Mouse (Mus musculus): ENCODE results near the gene Afap1.

Gene Afap1

DNA sequence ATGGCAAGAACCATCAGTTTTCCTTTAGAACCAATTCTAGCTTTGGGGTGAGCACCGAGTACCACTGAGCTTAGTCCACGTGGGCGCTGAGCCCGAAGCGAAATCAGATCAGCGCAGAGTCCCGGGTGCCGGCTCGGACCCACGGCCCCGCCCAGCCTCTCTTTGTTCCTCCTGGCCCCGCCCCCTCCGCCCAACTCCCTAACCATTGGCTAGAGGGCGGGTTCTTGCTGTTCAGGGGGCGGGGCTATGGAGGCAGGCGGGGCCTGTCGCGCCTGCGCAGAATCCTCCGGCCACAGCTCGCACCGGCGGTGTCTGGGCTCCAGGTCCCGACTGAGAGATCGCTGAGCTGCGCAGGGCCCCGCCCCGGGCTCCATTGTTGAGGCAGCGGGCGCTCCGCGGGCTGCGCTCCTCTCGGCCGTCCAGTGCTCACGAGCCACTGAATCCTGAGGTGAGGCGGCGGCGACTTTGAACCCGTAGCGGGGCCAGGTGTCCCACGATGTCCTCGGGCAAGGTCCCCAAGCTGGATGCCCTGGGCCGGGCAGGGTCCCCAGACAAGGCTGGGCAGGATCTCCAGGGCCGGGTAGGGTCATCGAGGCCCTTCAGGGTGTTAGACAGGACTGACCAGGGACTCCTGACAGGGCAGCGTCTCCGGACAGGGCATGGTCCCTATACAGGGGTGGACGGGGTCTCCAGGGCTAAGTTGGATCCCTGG is at the start of gene Afap1:
Gene Afap1 (plus strand): TSS at position 227 of the 712 bp plus-strand sequence.
- peak; percentile 85 to 97 for DNase-seq (ENCODE audit: low spot score in 2 of 2)

DNA sequence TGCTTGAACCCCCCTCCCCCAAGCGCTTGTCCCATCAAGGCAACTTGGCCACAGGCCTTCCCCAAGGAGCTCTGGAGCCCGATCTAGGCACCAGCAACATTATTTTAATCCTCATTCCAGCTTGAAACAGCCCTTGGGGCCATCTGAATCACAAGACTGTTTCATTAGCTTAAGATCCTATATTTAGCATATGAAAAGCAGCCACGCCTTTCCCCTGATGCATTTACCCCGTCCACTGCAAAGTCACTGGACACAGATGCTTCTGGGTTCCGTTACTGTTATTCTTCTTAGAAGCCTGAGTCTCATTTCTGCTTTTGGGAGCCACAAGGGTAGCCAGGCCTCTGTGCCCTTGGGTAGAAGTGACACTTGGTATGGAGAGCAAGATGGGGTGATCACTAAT is 41.6 kb upstream of the Afap1 start:
- no peak for DNase-seq (ENCODE audit: low spot score in 2 of 2)

DNA sequence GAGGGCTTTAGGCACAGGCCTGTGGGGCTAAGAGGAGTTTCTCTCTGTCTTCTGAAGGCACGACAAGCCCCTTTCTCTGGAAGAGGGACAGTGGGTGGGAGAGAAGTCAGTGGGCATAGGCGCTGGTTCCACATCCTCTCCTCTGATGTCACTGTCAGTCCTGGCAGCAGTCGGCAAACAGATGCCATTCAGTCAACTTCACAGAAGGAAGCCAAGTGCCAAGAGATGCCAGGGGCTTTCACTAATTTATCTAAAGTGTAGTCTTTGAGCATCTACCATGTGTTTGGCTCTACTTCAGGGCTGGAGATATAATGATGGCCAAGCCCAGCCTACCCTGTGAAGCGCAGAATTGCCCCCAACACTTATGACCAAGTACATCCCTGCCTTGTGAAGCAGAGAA is 39.7 kb upstream of the Afap1 start:
- DNase-seq (ENCODE audit: low spot score in 2 of 2) = no peak

DNA sequence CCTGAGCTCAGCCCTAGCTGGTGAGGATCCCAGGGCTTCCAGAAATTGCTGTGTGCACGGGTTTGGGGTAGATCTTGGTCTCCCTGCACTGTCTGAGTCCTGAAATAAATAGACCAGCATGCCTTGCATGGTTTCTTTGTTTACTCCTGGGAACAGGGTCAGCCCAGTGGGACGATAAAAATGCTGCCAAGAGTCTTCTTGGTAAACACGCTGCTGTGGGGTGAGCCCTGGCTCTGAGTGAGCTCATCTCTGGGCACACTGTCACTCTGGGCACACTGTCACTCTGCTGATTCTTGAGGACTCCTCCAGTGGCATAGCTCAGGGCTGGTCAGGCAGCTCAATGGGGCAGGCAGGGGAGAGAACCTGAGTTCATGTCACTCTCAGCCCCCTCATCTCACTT is 36.9 kb upstream of the Afap1 start:
- DNase-seq (ENCODE audit: low spot score in 2 of 2) = no peak

DNA sequence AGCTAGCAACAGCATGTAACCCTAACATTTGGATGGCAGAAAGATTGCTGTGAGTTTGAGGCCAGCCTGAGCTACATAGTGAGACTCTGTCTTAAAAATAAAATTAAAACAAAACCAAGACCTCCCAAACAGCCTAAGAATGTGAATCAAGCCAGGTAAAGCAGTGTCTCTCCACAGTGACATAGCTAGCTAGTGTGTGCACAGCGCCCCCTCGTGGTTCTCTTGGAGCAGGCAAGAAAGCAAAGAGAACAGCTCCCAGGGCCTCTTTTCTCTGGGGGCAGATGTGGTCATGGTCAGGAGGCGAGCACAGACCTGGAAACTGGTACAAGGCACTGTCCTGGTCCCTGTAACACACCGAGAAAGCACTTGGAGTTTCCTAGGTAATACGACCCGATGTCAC is 35.0 kb upstream of the Afap1 start:
- DNase-seq (ENCODE audit: low spot score in 2 of 2) = peak; percentile 15 to 72

DNA sequence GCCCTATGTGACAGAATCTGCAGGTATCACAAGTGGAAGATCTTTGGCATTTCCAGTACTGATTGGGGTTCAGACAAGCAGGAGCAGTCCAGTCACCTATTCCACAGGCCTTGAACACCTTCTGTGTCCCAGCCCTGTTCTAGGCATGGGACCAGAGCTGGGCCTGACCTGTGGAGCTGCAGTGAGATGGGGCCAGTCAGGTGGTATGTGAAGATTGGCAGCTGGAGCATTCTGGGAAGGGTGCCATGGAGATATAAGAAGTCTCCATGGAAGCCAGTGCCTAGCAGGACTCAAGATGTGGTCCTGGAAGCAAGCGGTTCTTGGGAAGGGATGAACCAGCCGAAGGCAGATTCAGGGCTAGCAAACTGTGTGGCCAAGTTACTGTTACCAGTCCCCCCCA is 31.7 kb upstream of the Afap1 start:
- no peak for DNase-seq (ENCODE audit: low spot score in 2 of 2)

DNA sequence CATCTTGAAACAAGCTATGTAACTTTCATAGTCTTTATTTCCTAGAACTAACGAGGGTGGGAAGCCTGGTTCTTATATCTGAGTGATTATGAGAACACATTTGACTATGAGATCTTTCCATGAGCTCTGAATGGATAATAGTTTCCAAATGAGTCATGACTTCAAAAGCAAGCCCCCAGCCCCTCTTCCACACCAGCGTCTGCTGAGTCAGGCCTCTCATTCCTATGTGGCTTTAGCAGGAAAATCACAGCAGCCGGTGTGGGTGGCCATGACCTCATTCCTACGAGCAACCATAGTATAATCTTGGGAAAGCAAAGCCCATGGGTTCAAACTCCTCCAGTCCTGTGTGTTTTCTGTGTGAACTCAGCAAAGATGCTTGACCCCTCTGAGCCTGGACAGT is 23.1 kb upstream of the Afap1 start:
- no peak for DNase-seq (ENCODE audit: low spot score in 2 of 2)

DNA sequence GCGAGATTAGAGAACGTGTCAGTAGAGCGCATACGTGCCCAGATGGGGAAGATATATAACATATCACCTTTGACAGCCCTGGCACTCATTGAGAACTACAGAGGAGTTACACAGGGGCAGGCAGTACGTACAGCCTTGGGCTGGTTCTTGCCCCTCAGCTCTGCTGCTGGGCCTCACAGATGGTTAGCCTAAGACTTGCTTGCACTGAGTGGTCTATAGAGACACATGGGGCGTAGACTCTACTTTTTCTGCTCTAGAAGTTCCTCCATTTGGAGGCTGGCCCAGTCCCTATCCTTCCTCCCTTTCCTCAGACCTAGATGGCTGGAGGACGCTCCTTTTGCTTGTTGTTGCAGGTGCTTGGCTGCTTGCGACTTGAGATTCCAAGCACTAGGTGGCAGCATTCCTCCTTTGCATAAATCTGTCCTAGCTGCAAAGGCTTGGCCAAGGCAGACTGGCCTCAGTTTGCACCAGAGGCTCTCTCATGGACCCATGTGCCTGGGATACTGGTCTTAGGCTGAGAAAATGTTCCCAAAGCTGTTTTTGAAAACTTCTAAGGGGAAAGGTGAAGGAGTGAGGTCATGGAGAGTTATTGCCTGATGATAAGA is 22.6 kb upstream of the Afap1 start:
- peak; percentile 14 to 60 for DNase-seq (ENCODE audit: low spot score in 2 of 2)

DNA sequence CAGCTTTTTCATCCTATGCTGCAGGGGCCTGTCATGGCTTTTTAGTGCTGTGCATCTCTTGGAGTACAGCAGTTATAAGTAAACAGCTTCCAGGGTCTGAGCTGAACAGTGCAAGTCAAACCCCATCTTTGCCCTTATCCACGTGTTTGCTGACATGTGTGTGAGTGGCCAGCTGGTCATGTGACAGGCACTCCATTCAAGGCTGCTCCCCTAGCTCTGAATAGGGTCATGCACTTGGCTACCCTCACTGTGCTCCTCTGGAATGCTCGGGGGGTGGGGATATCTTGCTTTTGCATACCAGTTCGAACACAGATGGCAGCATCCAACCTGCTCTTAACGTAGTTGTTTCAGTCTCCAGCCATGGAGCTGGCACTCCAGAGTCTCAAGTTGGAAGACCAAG is 19.7 kb upstream of the Afap1 start:
- DNase-seq (ENCODE audit: low spot score in 2 of 2) = no peak

DNA sequence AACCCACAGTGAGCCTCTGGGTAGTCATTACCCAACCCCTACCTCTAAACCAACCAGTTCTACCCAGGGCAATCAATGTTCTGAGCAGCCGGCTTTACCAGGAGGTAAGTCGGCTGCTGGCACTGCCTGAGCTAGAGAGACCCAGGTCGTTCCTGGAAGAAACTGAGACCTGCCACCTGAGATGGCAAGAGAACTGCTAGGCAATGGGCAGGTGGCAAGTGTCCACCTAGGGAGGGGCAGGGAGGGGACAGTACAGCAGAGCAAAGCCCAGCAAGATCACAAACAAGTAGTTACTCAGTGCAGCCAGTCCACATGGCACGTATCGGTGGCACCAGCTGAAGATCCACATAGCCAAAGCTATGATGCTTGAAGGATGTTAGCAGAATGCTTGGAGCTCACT is 16.9 kb upstream of the Afap1 start:
- no peak for DNase-seq (ENCODE audit: low spot score in 2 of 2)

DNA sequence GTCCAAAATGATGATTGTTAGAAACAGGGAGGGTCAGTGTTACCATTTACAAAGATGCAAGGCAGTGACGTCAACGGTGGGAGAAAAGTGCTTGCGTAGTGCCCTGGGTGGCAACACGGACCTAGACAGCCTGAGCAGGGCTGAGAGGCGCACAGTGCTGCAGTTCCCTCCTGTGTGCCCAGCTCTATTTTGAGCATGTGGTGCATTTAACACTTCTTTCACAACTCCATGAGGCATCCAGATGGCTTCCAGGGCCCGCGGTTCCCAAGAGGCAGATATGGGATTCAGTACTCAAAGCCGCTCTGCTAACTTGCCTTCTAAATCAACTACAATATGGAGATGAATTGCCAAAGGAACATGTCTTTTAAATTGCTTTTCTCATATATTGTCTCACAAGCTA is 13.9 kb upstream of the Afap1 start:
- DNase-seq (ENCODE audit: low spot score in 2 of 2) = no peak

DNA sequence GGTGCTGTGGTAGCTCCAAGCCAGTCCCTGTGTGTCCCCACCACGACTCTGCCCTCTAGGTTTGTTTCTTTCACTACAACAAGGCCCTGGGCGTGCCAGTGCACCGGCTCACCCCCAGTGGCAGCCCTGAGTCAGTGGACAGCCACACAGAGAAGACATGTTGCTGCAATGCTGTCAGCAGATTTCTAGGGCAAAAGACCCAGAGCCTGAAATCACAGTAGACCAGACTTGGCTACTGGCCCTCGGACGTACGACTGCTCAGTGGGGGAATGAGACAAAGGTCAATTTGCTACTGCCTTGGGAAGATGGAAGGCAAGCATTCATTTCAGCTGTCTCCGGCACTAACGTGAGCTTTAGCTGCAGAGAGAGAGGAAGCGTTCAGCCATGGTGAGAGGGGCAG is 10.7 kb upstream of the Afap1 start:
- DNase-seq (ENCODE audit: low spot score in 2 of 2) = no peak

DNA sequence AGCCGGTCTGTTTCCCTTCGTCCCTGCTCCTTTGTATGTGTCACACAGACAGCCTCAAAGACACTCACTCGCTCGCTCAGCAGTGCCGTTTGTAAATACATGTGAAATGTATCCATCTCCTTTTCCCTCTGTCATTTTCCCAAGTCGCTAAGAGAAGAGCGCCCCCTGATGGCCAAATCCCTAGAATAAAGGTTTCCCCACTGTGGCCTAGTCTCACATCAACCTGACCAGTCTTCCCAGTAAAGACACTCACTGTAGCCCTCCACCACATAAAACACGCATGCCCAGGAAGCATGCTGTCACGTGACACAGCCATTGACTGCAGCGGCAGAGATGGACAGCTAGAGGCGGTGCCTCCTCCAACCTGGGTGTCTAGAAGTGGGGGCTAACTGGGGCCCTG is 8.9 kb upstream of the Afap1 start:
- peak in 1 of 2 experiments; percentile 44 for DNase-seq (ENCODE audit: low spot score in 2 of 2)

DNA sequence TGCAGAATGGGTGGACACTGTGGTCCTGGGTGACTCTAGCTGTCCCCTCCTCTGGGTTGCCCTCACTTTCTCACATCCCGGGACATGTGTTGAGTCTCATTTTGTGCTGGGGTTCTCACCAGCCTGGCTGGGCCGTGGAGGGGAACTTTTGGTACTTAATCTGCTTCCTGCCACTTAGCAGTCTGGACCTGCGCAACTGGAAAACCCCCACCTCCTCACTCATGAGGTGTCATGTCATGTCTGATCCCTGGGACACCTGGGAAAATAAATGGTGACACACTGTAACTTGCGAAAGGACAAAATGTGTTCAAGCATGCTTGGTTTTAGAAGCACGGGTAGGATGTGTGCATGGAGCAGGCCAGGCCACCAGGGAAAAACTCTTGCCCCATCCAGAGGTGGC is 8.4 kb upstream of the Afap1 start:
- no peak for DNase-seq (ENCODE audit: low spot score in 2 of 2)

DNA sequence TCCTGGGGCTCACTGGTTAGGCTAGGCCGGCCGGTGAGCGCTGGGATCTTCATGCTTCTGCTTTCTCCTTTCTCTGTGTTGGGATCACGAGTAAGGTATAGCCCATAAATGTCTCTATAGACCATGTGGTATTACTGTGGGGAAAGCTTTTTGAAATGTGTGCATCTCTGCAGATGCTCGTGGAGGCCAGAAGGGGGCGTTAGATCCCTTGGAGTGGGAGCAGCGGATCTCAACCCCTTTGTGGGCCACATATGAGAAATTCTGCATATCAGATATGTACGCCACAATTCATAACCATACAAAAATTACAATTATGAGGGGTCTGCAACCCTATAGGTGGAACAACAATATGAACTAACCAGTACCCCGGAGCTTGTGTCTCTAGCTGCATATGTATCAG is 4.2 kb upstream of the Afap1 start:
- DNase-seq (ENCODE audit: low spot score in 2 of 2) = no peak

DNA sequence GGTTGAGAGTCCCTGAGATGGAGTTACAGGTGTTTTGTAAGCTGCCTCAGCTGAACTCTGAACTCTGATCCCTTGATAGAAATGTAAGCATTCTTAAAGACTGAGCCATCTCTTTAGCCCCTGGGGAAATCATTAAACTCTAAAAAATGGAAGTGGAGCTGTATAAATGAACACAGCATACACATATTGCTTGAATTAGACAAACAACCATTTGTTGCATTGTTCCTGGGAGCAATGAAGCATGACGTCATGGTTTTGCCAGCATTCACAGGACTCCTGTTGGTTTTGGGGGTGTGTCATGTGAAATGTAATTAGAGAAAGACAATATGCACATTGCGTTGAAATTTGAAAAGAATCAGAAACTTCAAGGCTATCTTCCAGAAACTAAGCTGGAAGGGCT is 3.5 kb upstream of the Afap1 start:
- no peak for DNase-seq (ENCODE audit: low spot score in 2 of 2)

DNA sequence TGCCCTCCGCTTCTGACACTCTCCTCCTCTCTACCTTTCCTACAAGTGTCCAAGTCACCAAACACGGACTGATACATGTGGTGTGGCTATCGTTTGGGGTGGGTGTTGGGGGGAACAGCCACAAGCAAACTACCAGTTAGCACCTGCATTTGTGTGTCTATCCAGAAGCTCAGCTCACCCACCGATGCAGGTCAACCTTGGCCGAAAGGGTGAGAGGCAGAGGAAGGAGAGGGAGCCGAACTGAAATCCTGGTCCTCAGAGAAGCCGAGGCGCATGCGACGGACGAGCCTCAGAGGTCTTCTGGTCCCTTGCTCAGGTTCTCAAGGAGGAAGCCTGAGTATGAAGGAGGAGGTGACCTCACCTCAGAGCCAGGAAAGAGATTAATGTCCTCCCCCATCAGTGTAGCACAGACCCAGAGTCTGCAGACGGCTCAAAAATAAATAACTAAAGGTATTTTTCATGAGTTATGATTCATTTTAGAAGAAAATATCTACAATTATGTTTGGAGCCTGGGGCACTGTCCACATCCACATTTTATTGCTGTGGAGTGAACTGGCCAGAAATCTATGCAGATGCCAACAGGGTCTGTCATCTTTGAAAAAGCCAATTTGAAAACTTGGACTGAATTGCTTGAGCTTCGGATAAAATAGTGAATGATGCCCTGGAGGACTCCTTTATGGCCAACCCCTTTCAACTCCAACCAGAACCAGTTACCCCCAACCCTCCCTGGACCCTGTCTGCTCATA is 2.0 kb upstream of the Afap1 start:
- no peak for DNase-seq (ENCODE audit: low spot score in 2 of 2)

DNA sequence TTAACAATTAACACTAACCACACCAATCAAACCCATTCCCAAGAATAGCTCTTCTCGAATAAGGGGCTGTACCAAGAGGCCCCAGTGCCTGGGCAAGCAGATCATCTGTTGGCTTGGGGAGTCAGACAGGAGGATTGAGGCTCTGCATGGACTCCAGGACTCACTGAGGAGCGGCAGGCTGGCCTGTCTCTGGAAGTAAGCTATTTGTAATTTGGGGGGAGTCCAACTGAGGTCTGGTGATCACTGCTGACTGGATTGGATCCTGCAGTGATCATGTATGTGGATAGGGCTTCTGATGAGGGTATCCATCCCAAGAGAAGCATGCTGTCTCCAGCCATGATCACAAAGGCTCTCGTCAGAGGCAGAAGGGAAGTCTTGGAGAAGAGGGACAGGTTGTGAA is 756 bp upstream of the Afap1 start:
- no peak for DNase-seq (ENCODE audit: low spot score in 2 of 2)

DNA sequence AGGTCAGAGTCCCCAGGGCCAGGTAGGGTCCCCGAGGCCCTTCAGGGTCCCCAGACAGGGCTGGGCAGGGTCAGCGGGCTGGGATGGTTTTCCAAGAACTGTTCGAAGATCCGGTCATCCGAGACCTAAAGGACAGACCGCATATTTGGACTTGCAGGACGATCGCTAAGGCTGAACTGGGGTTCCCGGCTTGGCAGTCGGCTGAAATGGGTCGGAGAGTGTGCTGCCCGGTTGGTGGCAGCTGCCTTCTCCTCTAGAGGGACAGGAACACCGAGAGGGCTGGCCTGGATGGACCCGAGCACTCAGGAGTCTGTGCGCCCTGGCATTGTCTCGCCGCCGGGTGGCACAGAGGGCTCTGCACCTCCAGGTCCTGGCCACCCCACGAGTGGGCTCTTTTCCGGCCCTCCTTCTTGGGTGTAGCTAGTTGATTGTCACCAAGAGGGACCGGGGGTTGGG is 714 bp downstream of the Afap1 start:
- DNase-seq (ENCODE audit: low spot score in 2 of 2) = peak; percentile 18 to 52

DNA sequence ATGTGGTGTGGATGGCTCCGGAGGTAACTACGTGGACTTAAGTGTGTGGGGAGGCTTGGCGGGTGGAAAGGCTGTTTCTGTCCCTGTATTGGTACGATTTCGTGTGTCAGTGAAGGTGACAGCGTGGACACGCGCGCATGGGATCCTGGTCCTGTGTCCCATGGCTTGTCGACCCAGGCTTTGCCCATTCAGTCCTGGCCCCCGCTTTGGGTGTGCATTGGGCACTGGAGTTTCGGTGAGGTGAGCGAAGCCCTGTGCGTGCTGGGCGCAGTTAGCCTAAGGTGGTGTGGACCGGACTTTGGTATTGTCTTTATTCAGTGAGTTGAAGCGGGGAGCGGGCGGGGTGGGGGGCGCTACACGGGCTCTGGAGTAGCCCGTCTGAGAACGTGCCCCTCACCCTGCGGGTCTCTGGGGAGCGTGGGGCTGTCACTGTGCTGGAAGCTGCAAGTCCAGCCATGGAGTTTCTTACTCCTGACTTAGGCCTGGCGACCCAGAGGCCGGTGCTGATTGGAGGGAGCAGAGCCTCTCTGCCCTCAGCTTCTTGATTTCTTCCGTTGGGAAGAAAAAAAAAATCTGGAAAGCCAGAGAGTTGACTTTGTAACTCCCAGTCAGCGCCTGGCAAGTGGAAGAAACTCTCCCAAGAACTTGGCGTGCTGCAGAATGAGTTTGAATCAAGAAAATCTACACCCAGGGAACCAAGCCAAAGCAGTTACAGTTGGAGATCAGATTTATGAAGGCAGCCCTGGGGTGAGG is 1.4 kb downstream of the Afap1 start:
- no peak for DNase-seq (ENCODE audit: low spot score in 2 of 2)

DNA sequence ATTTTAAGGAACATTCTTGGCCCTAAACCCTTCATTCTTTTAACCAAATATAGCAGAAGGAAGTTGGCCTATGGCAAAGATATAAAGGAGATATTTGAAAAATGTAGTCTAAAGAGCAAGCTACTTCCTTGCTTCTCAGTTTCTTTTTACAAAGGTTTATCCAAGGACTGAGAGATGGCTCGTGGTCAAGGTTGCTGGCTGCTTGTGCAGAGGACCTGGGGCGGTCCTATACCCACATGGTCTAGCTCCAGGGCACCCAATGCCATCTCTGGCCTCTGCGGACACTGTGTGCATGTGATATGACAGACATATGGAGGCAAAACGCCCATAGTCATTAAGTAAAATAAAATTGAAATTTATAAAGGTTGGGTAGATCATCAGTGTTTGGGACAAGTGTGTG is 2.8 kb downstream of the Afap1 start:
- DNase-seq (ENCODE audit: low spot score in 2 of 2) = no peak

DNA sequence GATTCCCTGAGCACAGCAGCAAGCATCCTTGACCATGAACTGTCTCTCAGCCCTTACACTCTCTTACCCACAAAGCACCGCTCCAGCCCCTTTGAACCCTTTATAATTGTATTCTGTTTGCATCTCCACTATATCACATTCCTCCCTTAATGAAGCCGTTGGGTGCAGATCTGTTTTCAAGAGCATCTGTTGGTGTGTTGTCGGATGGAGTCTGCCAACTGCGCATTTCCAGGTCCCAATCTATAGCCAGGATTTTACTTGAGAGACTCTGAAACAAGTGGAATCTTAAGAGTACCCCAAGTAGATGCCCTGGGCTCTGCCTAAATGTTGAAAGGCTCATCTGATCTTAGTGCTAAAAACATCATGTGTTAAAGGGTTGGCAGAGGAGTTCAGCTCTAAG is 3.4 kb downstream of the Afap1 start:
- no peak for DNase-seq (ENCODE audit: low spot score in 2 of 2)

Data from spleen, postnatal 10 days (tissue).